Mouse (Mus musculus) liver, embryonic 14.5 days (tissue): ENCODE measurements around the gene Diras2.

Source experiments
- CTCF ChIP-seq: IDR thresholded peaks from 2 replicates; pipeline ENCODE4 v1.5.1; 2016; ENCODE audit warnings: antibody characterized with exemption, low read depth, control low read depth
- EP300 ChIP-seq: IDR thresholded peaks from 2 replicates; pipeline ENCODE4 v1.6.1; 2016; ENCODE audit warnings: antibody characterized with exemption, low read depth

- TF ChIP-seq CTCF (no peak), EP300 (no peak)
These were observed 14.1 kb downstream of the Diras2 start for GRCm38 (mm10) chr13:52517021-52517420.
